In the genomic region with DNA sequence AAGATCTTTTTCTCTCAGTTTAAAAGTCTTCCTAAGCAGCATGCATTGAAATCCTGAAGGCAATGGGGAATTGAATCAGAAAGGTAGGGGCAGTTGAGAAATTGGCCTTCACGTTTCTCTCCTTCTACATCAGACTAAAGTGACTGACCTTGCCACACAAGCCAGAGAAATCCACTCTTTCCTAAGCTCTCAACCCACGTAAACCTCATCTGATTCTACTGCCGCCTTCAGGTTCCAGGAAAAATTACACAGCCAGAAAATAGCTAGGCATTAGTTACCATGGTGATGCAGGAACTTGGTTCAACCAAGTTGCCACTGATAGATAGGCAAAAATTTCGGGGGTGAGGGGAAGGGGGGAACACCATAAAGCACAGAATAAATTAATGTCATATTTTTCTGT, we compare ENCODE assay signal across 9 mouse cellular contexts. TPM values are rescaled to one million over a fixed set of nuclear protein-coding genes. Genes with fewer than 3 reads are reported as not detected.
DNase-seq lines count a peak whose midpoint lies in the region; ATAC-seq and TF ChIP-seq lines count a peak whose summit lies in the region.
"Had no signal": no experiment of that assay in that cellular context is flagged by ENCODE, and none has a peak within 500 bp of the region (broad histone marks: within the 10 kb centered on the region; RNA-seq: fewer than 3 reads in every experiment).

No protein-coding gene starts in this region.

- no peaks in the 10 kb centered on the region for H3K27me3 ChIP-seq in cerebellum, adult 2 months (ENCODE audit: control insufficient read depth, insufficient read depth, low read length)
- H3K27me3 ChIP-seq in hindbrain, postnatal 0 days (ENCODE audit: insufficient read depth, low read length), result no peaks in the 10 kb centered on the region

- no peaks in the 10 kb centered on the region for H3K4me1 ChIP-seq in cerebellum, adult 2 months (ENCODE audit: control insufficient read depth, insufficient read depth, low read length)
- peaks cover 5% of the 10 kb centered on the region; the same call in 1 of the 2 replicates for H3K4me1 ChIP-seq in hindbrain, postnatal 0 days (ENCODE audit: insufficient read depth, low read length)

- H3K9ac ChIP-seq in hindbrain, postnatal 0 days (replicated peaks; ENCODE audit: low read length), result no peak overlapping the region

- TF ChIP-seq CTCF in cerebellum, adult 2 months (IDR thresholded peaks at IDR 0.05; ENCODE audit: borderline replicate concordance, insufficient read depth, low read depth, low read length), result peak; percentile 49; the same call in 1 of the 2 replicates
- peak; percentile 87 for TF ChIP-seq CTCF in hindbrain, postnatal 0 days (IDR thresholded peaks at IDR 0.05; ENCODE audit: low read depth)

- peak in 1 of 2 experiments; percentile 68 for DNase-seq in cerebellum, adult 2 months
- DNase-seq in cerebellum, adult 11-12 months, result no peak
- peak; percentile 49 for DNase-seq in layer of hippocampus, adult 9-10 months (ENCODE audit: low spot score)
- DNase-seq in layer of hippocampus, adult 9-11 months, result no peak
- peak; percentile 79 for DNase-seq in adipocyte (ENCODE audit: low spot score)
- peak; percentile 84 for DNase-seq in hindbrain, postnatal 0 days (ENCODE audit: low spot score)
- DNase-seq in right cerebral cortex, postnatal 10 days (ENCODE audit: low spot score in 2 of 2), result peak; percentile 60 to 73
- no peak for DNase-seq in thymus, postnatal 25 days

- H3K4me3 ChIP-seq in cerebellum, adult 2 months (replicated peaks; ENCODE audit: insufficient read depth, low read depth, low read length), result no peak overlapping the region
- H3K4me3 ChIP-seq in hindbrain, postnatal 0 days (ENCODE audit: low read length), result no peak overlapping the region
- H3K4me3 ChIP-seq: megakaryocyte, embryonic 14.5 days had no signal

- H3K36me3 ChIP-seq in hindbrain, postnatal 0 days (ENCODE audit: insufficient read depth, low read length), result no peaks in the 10 kb centered on the region

- WGBS in cerebellum, adult 2 months, result 10% methylated on average over 4 of the region's 4 CpGs
- WGBS in hindbrain, postnatal 0 days, result 5% methylated on average over 4 of the region's 4 CpGs

- no peak overlapping the region for H3K4me2 ChIP-seq in hindbrain, postnatal 0 days (ENCODE audit: low read depth, low read length)

- no peak overlapping the region for H3K27ac ChIP-seq in cerebellum, adult 2 months (ENCODE audit: insufficient read depth, low read length)
- no peak overlapping the region for H3K27ac ChIP-seq in hindbrain, postnatal 0 days

- ATAC-seq in hindbrain, postnatal 0 days, result 0 out of 2 replicates have a peak, but pooled peaks have one; percentile 55

- no peak for TF ChIP-seq POLR2A in cerebellum, adult 2 months (IDR thresholded peaks at IDR 0.05; ENCODE audit: borderline replicate concordance, insufficient read depth, low read length)

- H3K9me3 ChIP-seq in hindbrain, postnatal 0 days (ENCODE audit: low read length), result no peaks in the 10 kb centered on the region

RNA-seq across cellular contexts. Expression of a gene that starts 1.5 kb away (rescaled TPM):
- polyA plus RNA-seq in cerebellum, adult 2 months (2012; rRNA removed), result 5.5 and 5.9 TPM in 2 replicates
- 28.0 and 28.4 TPM in 2 replicates for total RNA-seq in hindbrain, postnatal 0 days (2014; rRNA removed)
- 4.9 and 6.7 TPM in 2 replicates for polyA plus RNA-seq in hindbrain, postnatal 0 days (2015; fragmentation: Nextera tagmentation; extraction: Ambion mirVana)

RNA-seq across cellular contexts. Expression of a gene that starts 11.3 kb away (rescaled TPM):
- polyA plus RNA-seq in cerebellum, adult 2 months (2012; rRNA removed), result 103 and 106 TPM in 2 replicates
- total RNA-seq in hindbrain, postnatal 0 days (2014; rRNA removed), result 152 and 175 TPM in 2 replicates
- 136 and 141 TPM in 2 replicates for polyA plus RNA-seq in hindbrain, postnatal 0 days (2015; fragmentation: Nextera tagmentation; extraction: Ambion mirVana)

Comparison
In these comparisons a context has a peak if more than half of its experiments do, and no peak if none do; other contexts are left out.
1. DNase-seq: peak in layer of hippocampus, adult 9-10 months (single experiment), adipocyte (single experiment), hindbrain, postnatal 0 days (single experiment) and right cerebral cortex, postnatal 10 days (2 of 2); none in cerebellum, adult 11-12 months (single experiment), layer of hippocampus, adult 9-11 months (single experiment) and thymus, postnatal 25 days (single experiment).